Mouse (Mus musculus) thymus, postnatal 4 days (tissue): ENCODE measurements around the gene Ifngr1.

Source experiments
- DNase-seq: peaks from one replicate; pipeline ENCODE4 v3.0.0; 2021

The Ifngr1 gene

DNA sequence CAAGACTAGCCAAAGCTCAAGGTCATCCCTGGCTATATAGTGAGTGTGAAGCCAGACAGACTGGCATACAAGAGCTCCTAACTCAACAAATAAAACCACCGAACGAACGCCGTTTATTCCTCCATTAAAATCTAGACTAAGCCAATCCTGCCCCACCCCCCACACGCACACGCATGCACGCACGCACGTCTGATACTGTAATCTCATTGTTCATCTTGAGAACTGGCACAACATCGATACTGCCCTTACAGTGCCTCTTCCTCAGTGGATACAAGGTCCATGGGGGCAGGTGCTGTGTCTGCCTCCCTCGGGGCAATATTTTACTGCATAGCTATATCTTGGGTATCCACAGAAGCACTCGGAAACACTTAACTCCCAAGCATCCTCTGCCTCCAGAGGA, 2.1 kb upstream of the Ifngr1 start:
- no peak for DNase-seq

DNA sequence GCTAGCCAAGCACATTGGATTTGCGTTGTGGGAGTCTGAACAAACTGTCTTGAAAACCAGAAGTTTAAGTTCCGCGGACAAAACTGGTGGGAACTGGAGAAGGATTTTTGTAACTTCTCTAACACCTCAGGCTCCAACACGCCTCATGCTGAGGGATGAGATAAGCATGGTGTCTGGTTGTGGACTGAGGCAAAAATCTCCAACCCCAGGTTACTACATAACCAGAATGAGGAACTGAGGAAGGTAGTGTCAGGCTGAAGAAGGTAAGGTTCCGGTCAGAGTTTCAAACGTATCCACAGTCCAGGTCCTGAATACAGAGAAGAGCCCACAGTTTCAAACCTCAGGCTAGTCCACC, 486 bp upstream of the Ifngr1 start:
- no peak for DNase-seq

DNA sequence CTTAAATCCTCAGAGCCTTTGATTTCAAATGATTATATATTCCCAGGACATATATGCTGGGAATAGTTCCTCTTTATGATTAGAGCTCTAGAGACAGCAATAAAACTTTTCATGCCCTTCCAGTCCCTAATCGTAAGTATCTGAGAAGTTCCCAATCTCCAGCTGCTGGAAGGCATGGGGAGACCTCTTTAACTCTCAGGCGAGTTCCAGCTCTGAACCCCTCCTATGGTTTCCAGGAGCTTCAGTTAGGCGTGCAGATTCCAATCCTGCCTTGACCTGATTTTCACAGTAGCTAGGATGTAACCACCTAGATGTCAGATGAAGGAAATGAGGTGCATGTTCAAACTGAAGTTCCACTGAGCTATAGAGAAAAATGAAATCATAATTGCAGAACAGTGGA, 807 bp downstream of the Ifngr1 start:
- no peak for DNase-seq

DNA sequence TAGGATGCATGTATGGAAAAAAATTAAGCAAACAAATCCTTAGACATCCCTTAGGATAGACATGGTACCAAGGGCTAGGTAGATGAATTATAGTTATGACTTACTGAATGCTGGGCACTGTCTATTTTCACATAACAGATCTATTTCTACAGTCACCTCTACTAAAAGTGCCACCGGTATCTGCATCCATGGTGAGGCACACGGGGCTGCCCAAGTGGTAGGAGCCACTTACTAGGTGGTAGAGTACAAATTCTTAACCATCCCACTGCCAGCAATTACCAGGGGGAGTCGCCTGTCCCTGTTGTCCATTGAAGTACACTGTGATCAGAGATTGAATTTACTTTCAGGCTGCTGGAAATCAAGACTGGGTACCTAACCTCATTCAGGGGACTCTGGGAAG, 1.5 kb downstream of the Ifngr1 start:
- DNase-seq, result no peak

DNA sequence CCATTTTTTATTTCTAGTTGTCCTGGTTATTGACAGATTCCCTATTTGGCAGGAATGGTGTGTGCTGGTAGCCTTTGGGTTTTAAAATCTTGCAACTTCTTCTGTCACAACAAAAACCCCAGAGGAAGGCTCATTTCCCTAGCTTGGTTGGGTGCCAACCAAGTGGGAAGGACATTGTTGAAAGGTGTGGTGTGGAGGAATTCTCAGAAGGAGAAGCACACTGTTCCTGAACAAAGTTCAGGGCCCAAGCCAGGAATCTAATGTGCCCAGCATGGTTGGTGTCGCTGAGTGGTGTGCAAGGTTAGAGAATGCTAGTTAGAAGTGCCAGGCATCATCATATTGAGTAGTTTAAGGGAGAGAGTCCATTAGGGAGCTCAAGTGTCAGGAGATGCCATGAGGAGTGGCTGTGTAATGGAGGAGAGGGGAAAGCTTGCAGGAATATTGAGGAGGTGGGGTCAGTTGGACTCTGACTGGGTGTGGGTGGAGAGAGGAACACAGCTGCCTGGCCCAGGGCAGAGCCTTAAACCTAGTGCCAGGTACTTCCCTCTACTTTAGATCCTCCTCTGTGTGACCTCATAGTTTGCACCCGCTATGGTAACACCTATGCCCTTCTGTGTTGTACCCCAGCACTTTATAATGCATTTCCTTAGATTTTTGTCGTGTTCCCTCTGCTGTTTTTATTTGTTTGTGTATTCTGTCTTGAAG, 2.6 kb downstream of the Ifngr1 start:
- DNase-seq, result peak; percentile 61

DNA sequence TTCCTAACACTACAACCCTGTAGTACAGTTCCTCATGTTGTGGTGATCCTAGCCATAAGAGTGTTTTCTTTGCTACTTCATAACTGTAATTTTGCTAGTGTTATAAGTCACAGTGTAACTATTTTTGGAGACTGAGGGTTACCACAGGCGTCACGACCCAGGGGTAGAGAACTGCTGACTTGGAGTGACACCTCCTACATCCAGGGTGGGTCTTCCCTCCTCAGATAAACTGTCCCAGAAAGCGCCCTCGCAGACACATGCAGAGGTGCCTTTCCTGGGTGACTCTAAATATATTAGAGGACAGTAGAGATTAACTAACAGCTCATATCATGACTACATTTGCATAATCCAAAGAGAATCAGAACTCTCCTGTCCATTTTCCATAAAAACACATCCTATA, 5.1 kb downstream of the Ifngr1 start:
- DNase-seq, result no peak

DNA sequence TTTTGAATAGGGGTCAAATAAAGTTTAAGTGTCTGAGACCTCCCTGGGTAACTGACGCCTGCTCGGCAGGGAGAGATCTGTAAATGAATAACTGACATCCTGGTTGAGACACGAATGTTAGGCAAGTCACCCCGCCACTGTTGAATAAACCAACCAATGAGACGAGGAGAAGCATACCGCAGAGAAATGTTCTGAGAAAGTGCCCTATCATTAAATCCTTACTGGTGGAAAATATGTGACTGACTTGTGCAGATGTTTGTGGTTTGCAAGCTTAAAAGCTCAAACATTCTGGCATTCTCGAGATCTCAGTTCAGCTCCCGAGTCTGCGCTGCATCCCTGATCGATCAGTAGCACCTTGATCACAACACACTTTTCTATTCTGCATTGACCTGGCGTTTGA, 6.3 kb downstream of the Ifngr1 start:
- peak; percentile 55 for DNase-seq

DNA sequence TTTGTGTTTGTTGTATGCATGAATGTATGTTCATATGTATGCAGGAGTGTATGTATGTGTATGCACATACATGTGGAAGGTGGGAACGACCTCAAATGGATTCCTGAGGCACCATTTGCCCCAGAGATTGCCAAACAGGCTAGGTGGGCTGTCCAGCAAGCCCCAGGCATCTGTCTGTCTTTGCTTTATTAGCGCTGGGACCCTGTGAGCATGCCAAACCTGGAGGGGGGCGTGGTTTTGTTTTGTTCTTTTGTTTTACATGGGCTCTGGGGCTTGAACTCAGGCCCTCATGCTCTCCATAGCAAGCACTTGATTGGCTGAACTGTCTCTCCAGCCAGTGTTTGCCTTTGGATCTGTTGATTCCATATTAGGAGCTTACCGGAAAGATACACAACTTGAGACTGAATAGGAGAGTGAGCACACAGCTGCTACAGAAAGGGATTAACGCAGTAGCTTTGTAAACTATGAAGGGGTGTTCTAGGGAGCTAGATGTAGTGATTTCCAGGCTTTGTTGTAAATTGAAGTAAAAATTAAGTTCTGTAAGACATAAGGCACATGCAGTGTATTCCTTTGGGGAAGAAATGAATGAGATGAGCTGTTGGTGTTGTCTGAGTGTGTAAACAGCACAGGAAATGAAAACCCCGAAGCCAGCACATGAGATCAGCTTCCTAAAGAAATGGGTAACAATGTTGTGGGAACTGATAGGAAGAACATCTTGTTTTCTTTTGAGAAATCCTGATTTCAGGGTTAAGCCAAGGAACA, 7.8 kb downstream of the Ifngr1 start:
- no peak for DNase-seq

DNA sequence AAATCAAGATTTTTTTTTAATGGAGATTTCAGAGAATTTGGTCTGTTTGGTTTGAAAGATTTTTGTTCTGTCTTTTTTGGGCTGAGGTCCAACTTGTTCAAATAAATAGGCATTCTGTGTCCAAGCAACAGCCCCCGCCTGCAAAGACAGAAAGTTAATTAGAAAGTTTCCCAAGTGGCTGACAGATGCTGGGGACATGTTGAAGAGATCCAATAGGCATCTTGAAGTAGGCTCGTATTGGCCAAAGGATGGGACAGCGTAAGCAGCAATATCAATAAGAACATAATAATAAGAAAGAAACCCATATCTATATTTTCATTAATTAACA, 8.3 kb downstream of the Ifngr1 start:
- no peak for DNase-seq

DNA sequence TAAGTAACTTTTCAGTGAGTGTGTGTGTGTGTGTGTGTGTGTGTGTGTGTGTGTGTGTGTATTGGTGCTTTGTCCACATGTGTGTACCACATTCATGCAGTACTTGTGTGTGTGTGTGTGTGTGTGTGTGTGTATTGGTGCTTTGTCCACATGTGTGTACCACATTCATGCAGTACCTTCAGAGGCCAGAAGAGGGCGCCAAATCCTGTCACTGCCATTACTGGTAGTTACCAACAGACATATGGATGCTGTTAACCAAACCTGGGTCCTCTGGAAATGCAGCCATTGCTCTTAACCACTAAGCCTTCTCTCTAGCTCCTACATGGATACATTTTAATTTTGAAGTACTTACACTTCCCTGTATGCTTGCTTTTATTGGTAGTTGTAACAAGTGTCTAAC, 9.8 kb downstream of the Ifngr1 start:
- peak; percentile 85 for DNase-seq

DNA sequence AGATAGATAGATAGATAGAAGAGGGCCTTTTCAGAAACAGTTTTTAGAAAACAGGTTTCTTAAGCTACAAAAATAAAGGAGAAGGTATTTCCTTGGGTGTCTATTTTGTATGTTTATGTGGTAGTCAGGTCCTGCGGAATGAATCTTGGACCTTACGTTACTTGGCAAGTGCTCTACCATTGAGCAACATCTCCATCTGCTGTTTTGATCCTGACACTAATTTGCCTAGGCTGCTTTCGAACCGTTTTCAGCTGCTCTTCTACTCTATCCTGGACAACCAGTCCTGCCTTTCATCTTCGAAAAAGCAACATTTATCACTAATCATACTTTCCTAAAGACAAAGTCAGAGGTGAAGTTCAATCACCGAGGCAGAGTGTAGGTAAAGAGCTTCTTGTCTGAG, 11.5 kb downstream of the Ifngr1 start:
- no peak for DNase-seq

DNA sequence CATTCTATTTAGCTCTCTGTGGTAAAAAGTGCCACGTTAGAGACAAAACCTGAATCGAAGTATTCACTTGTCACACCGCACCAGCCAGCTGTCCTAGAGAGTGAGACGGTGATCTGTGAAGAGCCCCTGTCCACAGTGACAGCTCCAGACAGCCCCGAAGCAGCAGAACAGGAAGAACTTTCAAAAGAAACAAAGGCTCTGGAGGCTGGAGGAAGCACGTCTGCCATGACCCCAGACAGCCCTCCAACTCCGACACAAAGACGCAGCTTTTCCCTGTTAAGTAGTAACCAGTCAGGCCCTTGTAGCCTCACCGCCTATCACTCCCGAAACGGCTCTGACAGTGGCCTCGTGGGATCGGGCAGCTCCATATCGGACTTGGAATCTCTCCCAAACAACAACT, 17.4 kb downstream of the Ifngr1 start:
- DNase-seq, result no peak

DNA sequence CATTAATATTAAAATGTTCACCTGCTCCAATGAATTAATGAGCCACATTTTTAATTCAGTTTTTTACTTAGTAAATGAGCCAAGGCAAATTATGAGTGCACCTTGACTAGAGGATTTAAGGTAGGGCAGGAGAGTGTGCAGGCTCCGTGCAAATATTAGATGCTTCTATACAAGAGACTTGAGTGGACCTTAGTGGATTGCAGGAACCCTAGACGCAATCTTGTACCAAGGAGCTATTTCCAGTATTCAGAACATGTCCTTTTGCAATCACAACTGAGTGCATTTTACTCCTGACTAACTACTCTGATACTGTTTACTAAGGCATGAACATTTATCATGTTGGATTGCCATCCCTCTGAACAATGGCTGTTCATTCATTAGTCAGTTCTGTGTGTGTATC, 19.9 kb downstream of the Ifngr1 start:
- DNase-seq, result no peak

DNA sequence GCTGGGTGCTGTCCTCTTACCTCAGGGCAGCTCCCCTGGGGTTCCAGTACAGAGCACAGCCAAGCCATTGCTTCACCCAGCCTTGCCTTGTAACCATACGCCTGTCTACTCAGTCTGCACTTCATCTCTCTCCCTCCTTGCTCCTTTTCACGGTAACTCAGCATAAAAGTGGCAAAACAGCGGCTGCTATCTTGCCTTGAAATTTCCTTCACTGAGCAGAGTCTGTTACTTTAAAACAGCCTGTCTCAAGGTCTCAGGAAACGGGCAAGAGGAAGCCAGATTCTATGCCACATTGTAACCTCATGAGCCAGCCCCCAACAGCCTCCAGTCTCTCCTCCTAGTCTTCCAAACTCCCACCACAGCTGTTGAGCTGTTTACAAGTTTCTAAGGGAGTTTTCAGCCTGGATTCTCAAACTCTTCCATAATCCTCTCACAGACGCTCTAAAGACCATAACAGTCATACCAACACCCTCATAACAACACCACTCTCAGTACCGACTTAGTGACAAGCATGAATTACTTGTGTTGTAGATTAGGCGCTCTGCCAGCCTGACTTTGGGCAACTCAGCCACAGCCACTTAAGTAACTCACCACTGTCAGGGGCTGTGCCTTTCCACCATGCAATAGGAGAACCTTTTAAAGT, 21.5 kb downstream of the Ifngr1 start:
- DNase-seq, result no peak

DNA sequence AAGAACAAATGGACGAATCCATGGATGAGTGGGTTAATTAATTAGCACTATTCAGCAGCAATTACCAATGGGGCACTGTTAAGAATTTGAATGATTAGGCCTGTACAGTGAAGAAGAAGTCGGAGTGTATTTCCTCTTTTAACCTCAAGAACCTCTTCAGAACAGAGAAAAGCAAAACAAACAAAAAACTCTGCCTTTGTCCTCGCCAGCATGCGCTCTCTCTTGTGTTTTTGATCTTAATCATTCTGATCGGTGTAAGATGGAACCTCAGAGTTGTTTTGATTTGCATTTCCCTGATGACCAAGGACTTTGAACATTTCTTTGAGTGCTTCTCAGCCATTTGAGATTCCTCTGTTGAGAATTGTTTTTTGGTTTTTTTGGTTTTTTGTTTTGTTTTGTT, 28.0 kb downstream of the Ifngr1 start:
- DNase-seq, result no peak

DNA sequence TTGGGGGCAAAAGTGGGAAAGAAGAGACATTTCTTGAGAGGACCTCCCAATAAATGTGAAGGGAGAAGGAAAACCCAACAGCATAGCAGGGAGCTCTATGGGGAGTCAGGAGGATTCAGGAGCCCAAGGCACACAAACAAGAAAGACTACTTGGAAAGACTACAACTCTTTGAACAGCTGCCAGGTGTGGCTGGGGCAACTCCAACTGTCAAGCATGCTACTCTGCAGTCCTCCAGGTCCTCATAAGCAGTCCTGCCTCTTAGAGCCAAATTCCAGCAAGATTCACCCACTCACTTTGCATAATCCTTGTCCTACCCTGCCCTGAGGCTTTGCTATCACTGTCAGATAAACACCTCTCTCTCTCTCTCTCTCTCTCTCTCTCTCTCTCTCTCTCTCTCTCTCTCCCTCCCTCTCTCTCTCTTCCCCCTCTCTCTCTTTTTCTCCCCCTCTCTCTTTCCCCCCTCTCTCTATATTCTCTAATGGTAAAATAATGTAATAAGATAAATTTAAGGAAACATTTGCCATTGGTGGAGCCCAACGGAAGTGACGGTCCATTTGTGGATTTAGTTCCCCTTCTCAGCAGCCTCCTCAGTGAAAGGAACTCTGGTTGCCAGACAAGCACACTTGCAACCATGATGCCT, 29.8 kb downstream of the Ifngr1 start, which contains the start of gene Il22ra2:
TSS of gene Il22ra2 (plus strand) at position 591 of the 641 bp plus-strand sequence.
- peak; percentile 41 for DNase-seq

DNA sequence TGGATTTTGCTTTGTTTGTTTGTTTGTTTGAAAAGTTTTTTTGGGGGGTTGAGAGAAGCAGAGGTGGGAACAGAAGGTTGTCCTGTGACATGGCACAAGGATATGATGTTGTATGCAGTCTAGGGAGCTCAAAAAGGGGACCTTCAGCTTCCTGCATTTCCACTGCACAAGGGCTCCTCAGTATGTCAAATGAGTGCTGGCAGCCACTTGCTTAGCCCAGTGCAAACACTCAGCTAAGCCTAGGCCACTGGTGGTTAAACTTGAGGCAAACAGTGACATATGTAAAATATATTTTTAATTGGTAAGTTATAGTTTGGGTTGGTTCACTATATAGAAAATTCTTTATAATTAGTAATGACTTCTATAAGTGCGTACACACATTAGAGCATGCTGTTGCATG, 32.9 kb downstream of the Ifngr1 start:
- no peak for DNase-seq

DNA sequence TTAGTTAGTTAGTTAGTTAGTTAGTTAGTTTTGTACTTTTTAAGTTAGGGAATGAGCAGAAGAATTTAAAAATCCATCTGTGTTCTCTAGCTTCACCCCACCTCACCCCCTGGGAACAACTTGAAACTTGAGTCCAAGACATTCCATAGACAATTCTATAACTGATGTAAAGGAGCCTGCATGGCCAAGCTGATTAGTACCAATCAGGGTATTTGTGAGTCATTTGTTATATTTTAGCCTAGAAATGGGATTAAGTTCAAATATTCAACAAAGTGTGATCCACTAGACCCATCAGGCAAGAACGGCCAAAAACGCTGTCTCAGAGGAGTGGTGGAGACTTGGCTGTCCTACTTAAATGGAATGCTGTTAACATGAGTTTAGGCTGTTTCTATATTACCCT, 35.6 kb downstream of the Ifngr1 start:
- DNase-seq, result no peak

DNA sequence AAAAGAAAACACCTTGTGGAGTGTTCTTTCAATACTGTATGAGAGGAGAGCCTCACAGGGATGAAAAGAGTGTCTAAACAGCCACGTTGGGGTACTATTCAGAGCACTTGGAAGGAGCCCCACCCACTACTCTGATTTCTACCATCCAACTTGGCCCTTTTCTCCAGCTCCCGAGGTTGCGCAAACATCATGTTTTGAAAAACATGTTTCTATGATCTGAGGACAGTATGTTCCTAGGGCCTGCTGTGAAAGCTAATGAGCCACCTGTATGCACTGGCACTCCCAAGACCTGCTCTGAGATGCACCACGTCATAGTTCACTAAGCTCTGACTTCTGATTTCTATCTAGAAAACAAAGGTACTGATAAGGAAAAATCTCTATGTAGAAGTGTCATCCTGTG, 36.0 kb downstream of the Ifngr1 start:
- DNase-seq, result no peak

DNA sequence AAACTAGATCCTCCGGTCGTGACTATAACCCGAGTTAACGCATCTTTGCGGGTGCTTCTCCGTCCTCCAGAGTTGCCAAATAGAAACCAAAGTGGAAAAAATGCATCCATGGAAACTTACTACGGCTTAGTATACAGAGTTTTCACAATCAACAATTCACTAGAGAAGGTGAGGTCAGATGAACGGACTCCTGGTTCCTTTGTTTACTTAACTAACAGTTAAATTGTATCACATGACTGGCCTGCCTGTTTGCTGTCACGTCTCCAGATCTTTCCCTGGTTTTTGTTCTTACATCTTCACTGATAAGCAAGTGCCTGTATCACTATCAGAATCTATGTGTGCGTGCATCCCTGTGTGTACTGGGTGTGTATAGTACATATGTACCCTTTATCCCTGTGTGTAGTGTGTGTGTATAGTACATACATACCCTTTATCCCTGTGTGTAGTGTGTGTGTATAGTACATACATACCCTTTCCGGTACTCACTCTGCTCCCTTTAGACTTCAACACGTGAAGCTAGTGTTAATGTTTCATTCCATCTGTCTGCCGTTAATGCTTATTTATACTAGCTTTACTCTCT, 40.0 kb downstream of the Ifngr1 start:
- DNase-seq, result no peak

DNA sequence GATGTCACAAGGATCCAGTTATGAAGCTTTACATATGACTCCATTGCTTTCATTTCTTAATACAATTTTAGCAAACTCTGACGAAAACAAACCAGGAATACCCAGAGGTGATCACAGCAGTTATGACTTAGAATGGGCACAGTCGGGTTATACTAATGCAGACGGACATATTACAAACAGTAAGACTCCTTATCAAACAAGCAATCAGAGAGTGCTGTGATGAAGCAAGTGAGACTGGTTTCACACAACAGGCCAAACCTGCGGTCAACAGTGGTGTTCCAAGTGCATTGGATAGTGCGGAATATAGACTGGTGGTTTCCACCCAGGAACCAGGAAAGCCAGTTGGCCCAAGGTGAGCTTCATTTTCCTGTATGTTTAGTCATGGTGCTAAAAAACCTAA, 47.1 kb downstream of the Ifngr1 start:
- DNase-seq, result no peak

DNA sequence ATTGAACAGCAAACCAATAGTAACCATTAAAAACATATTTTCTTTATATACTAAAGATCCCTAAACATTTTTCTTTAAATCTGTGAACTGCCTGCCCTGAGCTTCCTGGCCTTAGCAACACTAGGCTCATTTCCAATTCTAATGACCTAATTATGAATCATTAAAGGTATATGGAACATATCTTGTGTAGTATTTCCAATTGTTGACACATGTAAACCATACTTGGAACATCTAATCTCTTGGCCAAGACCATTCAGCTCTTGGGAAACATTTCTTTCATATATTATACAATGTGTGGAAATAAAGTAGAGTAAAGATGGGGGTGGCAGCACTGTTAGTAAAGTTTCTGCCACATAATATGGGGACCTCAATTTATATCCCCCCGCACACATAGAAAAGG, 47.9 kb downstream of the Ifngr1 start:
- DNase-seq, result no peak

DNA sequence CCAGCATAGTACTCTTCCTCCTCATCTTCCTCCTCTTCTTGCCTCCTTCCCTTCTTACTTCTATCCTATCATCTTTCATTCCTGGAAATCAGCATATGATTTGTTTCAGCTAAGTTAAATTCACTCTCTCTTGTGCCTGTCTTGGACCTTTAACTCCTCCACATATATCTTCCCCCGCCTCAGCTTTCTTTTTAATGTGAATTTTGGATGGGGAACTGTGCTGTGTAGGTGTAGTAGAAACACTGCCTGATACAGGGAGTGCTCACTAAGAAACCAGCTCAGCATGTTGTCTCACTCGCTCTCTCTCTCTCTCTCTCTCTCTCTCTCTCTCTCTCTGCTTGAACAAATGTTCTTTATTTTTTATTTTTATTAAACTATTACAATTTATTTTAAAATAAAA, 53.4 kb downstream of the Ifngr1 start:
- no peak for DNase-seq

DNA sequence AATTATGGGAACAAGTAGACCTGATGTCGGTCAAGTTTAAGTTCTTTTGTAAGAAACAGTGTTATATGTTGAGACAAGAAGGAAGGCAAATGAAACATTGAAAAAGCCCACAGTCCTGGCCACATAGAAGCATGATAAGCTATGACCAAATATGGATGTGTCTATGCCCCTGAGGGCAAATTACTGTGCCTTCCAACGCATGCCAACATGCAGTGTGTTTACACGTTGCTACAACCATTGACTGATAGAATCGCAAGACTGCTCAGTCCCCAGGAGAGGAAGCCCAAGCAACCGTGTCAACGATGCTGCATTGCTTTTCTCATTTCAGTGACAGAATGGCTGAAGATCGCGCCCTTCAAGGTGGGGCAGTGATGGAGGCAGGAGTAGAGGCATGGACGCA, 65.7 kb downstream of the Ifngr1 start:
- no peak for DNase-seq
